Mouse (Mus musculus): Measurements from ENCODE around the gene Sult6b2. TPM values are rescaled to one million over a fixed set of nuclear protein-coding genes. Genes with fewer than 3 reads are reported as not detected.

The Sult6b2 gene
- polyA plus RNA-seq (2016; fragmentation: Nextera tagmentation; extraction: Ambion mirVana): not detected in 2 replicates

GRCm38 (mm10) chr6:142804402-142804801 is at the start of gene Sult6b2:
TSS of gene Sult6b2 (minus strand) at chr6:142804502.
- H3K27ac ChIP-seq (replicated peaks): no peak within 1 kb of the TSS
- no peak for ATAC-seq (ENCODE audit: low FRiP score, low read depth)
- H3K27me3 ChIP-seq: peaks cover 4% of the 10 kb centered on the region
- no peaks in the 10 kb centered on the region for H3K36me3 ChIP-seq
- no peak within 1 kb of the TSS for H3K9ac ChIP-seq (replicated peaks)
- H3K4me2 ChIP-seq (replicated peaks): no peak within 1 kb of the TSS
- H3K9me3 ChIP-seq: no peaks in the 10 kb centered on the region
- peaks cover 10% of the 10 kb centered on the region for H3K4me1 ChIP-seq
- H3K4me3 ChIP-seq: no peak within 1 kb of the TSS

- Histone ChIP-seq H3K4me2 (replicated peaks) (no peak overlapping the region), H3K9ac (replicated peaks) (no peak overlapping the region), H3K27ac (replicated peaks) (no peak overlapping the region), H3K4me1 (peaks cover 14% of the 10 kb centered on the region; the same call in 1 of the 2 replicates), H3K4me3 (no peak overlapping the region), H3K36me3 (no peaks in the 10 kb centered on the region), H3K9me3 (no peaks in the 10 kb centered on the region), H3K27me3 (no peaks in the 10 kb centered on the region)
- 84% methylated on average over 6 of the region's 6 CpGs for WGBS
- no peak for ATAC-seq (ENCODE audit: low FRiP score, low read depth)
These were observed 48.4 kb upstream of the Sult6b2 start for GRCm38 (mm10) chr6:142852419-142853377.

GRCm38 (mm10) chr6:142850436-142850835 is 46.1 kb upstream of the Sult6b2 start:
- H3K4me1 ChIP-seq: no peaks in the 10 kb centered on the region
- no peaks in the 10 kb centered on the region for H3K36me3 ChIP-seq
- no peaks in the 10 kb centered on the region for H3K9me3 ChIP-seq
- no peak overlapping the region for H3K27ac ChIP-seq (replicated peaks)
- no peaks in the 10 kb centered on the region for H3K27me3 ChIP-seq
- ATAC-seq (ENCODE audit: low FRiP score, low read depth): no peak
- H3K9ac ChIP-seq (replicated peaks): no peak overlapping the region
- H3K4me3 ChIP-seq: no peak overlapping the region
- 91% methylated on average over 8 of the region's 8 CpGs for WGBS
- H3K4me2 ChIP-seq (replicated peaks): no peak overlapping the region

- no peak overlapping the region for H3K4me2 ChIP-seq (replicated peaks)
- H3K4me1 ChIP-seq: no peaks in the 10 kb centered on the region
- no peaks in the 10 kb centered on the region for H3K27me3 ChIP-seq
- H3K27ac ChIP-seq (replicated peaks): no peak overlapping the region
- H3K9me3 ChIP-seq: no peaks in the 10 kb centered on the region
- 66% methylated on average over 5 of the region's 5 CpGs for WGBS
- no peak overlapping the region for H3K9ac ChIP-seq (replicated peaks)
- no peaks in the 10 kb centered on the region for H3K36me3 ChIP-seq
- no peak overlapping the region for H3K4me3 ChIP-seq
- no peak for ATAC-seq (ENCODE audit: low FRiP score, low read depth)
These were observed 45.0 kb upstream of the Sult6b2 start for GRCm38 (mm10) chr6:142849326-142849725.

GRCm38 (mm10) chr6:142847914-142848674 is 43.8 kb upstream of the Sult6b2 start:
- ATAC-seq (ENCODE audit: low FRiP score, low read depth): no peak
- H3K4me2 ChIP-seq (replicated peaks): no peak overlapping the region
- H3K9ac ChIP-seq (replicated peaks): no peak overlapping the region
- H3K36me3 ChIP-seq: no peaks in the 10 kb centered on the region
- no peaks in the 10 kb centered on the region for H3K4me1 ChIP-seq
- no peak overlapping the region for H3K27ac ChIP-seq (replicated peaks)
- H3K9me3 ChIP-seq: no peaks in the 10 kb centered on the region
- no peaks in the 10 kb centered on the region for H3K27me3 ChIP-seq
- H3K4me3 ChIP-seq: no peak overlapping the region
- WGBS: 83% methylated on average over 8 of the region's 8 CpGs

- H3K27ac ChIP-seq (replicated peaks): no peak overlapping the region
- H3K27me3 ChIP-seq: no peaks in the 10 kb centered on the region
- no peak for ATAC-seq (ENCODE audit: low FRiP score, low read depth)
- H3K4me2 ChIP-seq (replicated peaks): no peak overlapping the region
- H3K4me1 ChIP-seq: no peaks in the 10 kb centered on the region
- WGBS: 90% methylated on average over 4 of the region's 4 CpGs
- no peak overlapping the region for H3K4me3 ChIP-seq
- H3K9ac ChIP-seq (replicated peaks): no peak overlapping the region
- H3K9me3 ChIP-seq: no peaks in the 10 kb centered on the region
- no peaks in the 10 kb centered on the region for H3K36me3 ChIP-seq
These were observed 42.6 kb upstream of the Sult6b2 start for GRCm38 (mm10) chr6:142846855-142847254.

- Histone ChIP-seq H3K27ac (replicated peaks) (no peak overlapping the region), H3K9ac (replicated peaks) (no peak overlapping the region), H3K4me2 (replicated peaks) (no peak overlapping the region), H3K36me3 (no peaks in the 10 kb centered on the region), H3K27me3 (no peaks in the 10 kb centered on the region), H3K4me1 (no peaks in the 10 kb centered on the region), H3K9me3 (no peaks in the 10 kb centered on the region), H3K4me3 (no peak overlapping the region)
- ATAC-seq (ENCODE audit: low FRiP score, low read depth): no peak
- 90% methylated on average over 4 of the region's 4 CpGs for WGBS
These were observed 40.8 kb upstream of the Sult6b2 start for GRCm38 (mm10) chr6:142845066-142845465.

GRCm38 (mm10) chr6:142844061-142844460 is 39.8 kb upstream of the Sult6b2 start:
- H3K27ac ChIP-seq (replicated peaks): no peak overlapping the region
- no peak overlapping the region for H3K4me3 ChIP-seq
- H3K9me3 ChIP-seq: no peaks in the 10 kb centered on the region
- H3K4me2 ChIP-seq (replicated peaks): no peak overlapping the region
- H3K4me1 ChIP-seq: no peaks in the 10 kb centered on the region
- no peaks in the 10 kb centered on the region for H3K36me3 ChIP-seq
- no peaks in the 10 kb centered on the region for H3K27me3 ChIP-seq
- WGBS: 82% methylated on average over 4 of the region's 4 CpGs
- ATAC-seq (ENCODE audit: low FRiP score, low read depth): no peak
- H3K9ac ChIP-seq (replicated peaks): no peak overlapping the region

GRCm38 (mm10) chr6:142838501-142838900 is 34.2 kb upstream of the Sult6b2 start:
- WGBS: 92% methylated on average over 1 of the region's 1 CpGs
- no peak overlapping the region for H3K27ac ChIP-seq (replicated peaks)
- no peak for ATAC-seq (ENCODE audit: low FRiP score, low read depth)

GRCm38 (mm10) chr6:142837326-142837725 is 33.0 kb upstream of the Sult6b2 start:
- 85% methylated on average over 9 of the region's 9 CpGs for WGBS
- Histone ChIP-seq H3K4me3 (no peak overlapping the region), H3K4me2 (replicated peaks) (no peak overlapping the region), H3K27me3 (no peaks in the 10 kb centered on the region), H3K9me3 (no peaks in the 10 kb centered on the region), H3K9ac (replicated peaks) (no peak overlapping the region), H3K27ac (replicated peaks) (no peak overlapping the region), H3K36me3 (no peaks in the 10 kb centered on the region), H3K4me1 (peaks cover 5% of the 10 kb centered on the region; the same call in 1 of the 2 replicates)
- ATAC-seq (ENCODE audit: low FRiP score, low read depth): no peak

More at GRCm38 (mm10) chr6:142838501-142838900, 34.2 kb upstream of the Sult6b2 start:
- Histone ChIP-seq H3K4me3 (no peak overlapping the region), H3K27me3 (no peaks in the 10 kb centered on the region), H3K9me3 (no peaks in the 10 kb centered on the region), H3K36me3 (no peaks in the 10 kb centered on the region), H3K9ac (replicated peaks) (no peak overlapping the region), H3K4me2 (replicated peaks) (no peak overlapping the region), H3K4me1 (peaks cover 5% of the 10 kb centered on the region; the same call in 1 of the 2 replicates)

- H3K9me3 ChIP-seq: no peaks in the 10 kb centered on the region
- ATAC-seq (ENCODE audit: low FRiP score, low read depth): peak; percentile 80
- H3K27me3 ChIP-seq: no peaks in the 10 kb centered on the region
- WGBS: 44% methylated on average over 18 of the region's 18 CpGs
- H3K4me3 ChIP-seq: no peak overlapping the region
- no peaks in the 10 kb centered on the region for H3K36me3 ChIP-seq
- H3K4me2 ChIP-seq (replicated peaks): 0 out of 2 replicates have a peak overlapping the region, but pooled peaks have one; percentile 15
- no peak overlapping the region for H3K9ac ChIP-seq (replicated peaks)
- H3K4me1 ChIP-seq: peaks cover 5% of the 10 kb centered on the region; the same call in 1 of the 2 replicates
- peak overlapping the region; percentile 64 for H3K27ac ChIP-seq (replicated peaks)
These were observed 31.4 kb upstream of the Sult6b2 start for GRCm38 (mm10) chr6:142835726-142836125.

GRCm38 (mm10) chr6:142834911-142835310 is 30.6 kb upstream of the Sult6b2 start:
- H3K4me3 ChIP-seq: no peak overlapping the region
- H3K9me3 ChIP-seq: no peaks in the 10 kb centered on the region
- 80% methylated on average over 4 of the region's 4 CpGs for WGBS
- H3K27ac ChIP-seq (replicated peaks): no peak overlapping the region
- no peak overlapping the region for H3K9ac ChIP-seq (replicated peaks)
- no peak overlapping the region for H3K4me2 ChIP-seq (replicated peaks)
- H3K4me1 ChIP-seq: peaks cover 5% of the 10 kb centered on the region; the same call in 1 of the 2 replicates
- no peaks in the 10 kb centered on the region for H3K36me3 ChIP-seq
- no peaks in the 10 kb centered on the region for H3K27me3 ChIP-seq
- no peak for ATAC-seq (ENCODE audit: low FRiP score, low read depth)

Measured in midbrain, embryonic 12.5 days (tissue).